Mouse (Mus musculus) R1 (cell line): ENCODE data around the gene Fggy.

ENCODE experiments used
- DNase-seq: peaks from one replicate; pipeline ENCODE4 v3.0.0-alpha.2; 2018; ENCODE audit warnings: low read depth, low spot score

Fggy gene

GRCm38 (mm10) chr4:95778528-95778927 is 221.2 kb downstream of the Fggy start:
- DNase-seq: no peak

GRCm38 (mm10) chr4:95784146-95784895 is 227.0 kb downstream of the Fggy start:
- DNase-seq: no peak

GRCm38 (mm10) chr4:95787609-95788008 is 230.3 kb downstream of the Fggy start:
- no peak for DNase-seq

GRCm38 (mm10) chr4:95788867-95789266 is 231.6 kb downstream of the Fggy start:
- no peak for DNase-seq

GRCm38 (mm10) chr4:95791913-95792475 is 234.7 kb downstream of the Fggy start:
- DNase-seq: no peak

- DNase-seq: no peak
Measured at GRCm38 (mm10) chr4:95793647-95794328, 236.5 kb downstream of the Fggy start.

GRCm38 (mm10) chr4:95794651-95795050 is 237.3 kb downstream of the Fggy start:
- DNase-seq: no peak

- no peak for DNase-seq
Measured at GRCm38 (mm10) chr4:95795283-95795682, 238.0 kb downstream of the Fggy start.

GRCm38 (mm10) chr4:95819650-95820049 is 262.3 kb downstream of the Fggy start:
- DNase-seq: no peak

GRCm38 (mm10) chr4:95821906-95822579 is 264.7 kb downstream of the Fggy start:
- no peak for DNase-seq

- DNase-seq: no peak
Measured at GRCm38 (mm10) chr4:95828164-95828563, 270.9 kb downstream of the Fggy start.

- DNase-seq: no peak
Measured at GRCm38 (mm10) chr4:95830320-95830719, 273.0 kb downstream of the Fggy start.

- DNase-seq: no peak
Measured at GRCm38 (mm10) chr4:95839860-95840259, 282.6 kb downstream of the Fggy start.

GRCm38 (mm10) chr4:95840389-95841053 is 283.2 kb downstream of the Fggy start:
- DNase-seq: no peak

- peak; percentile 82 for DNase-seq
Measured at GRCm38 (mm10) chr4:95845981-95846617, 288.8 kb downstream of the Fggy start.

GRCm38 (mm10) chr4:95847219-95847618 is 289.9 kb downstream of the Fggy start:
- no peak for DNase-seq

GRCm38 (mm10) chr4:95847664-95848063 is 290.4 kb downstream of the Fggy start:
- DNase-seq: no peak

GRCm38 (mm10) chr4:95849497-95849896 is 292.2 kb downstream of the Fggy start:
- DNase-seq: no peak

- DNase-seq: no peak
Measured at GRCm38 (mm10) chr4:95850044-95850739, 292.9 kb downstream of the Fggy start.

GRCm38 (mm10) chr4:95852257-95852656 is 294.9 kb downstream of the Fggy start:
- DNase-seq: no peak

- no peak for DNase-seq
Measured at GRCm38 (mm10) chr4:95856008-95856407, 298.7 kb downstream of the Fggy start.
